Mouse (Mus musculus): ENCODE measurements at regions not wholly inside any gene's neighbourhood (a gene's known extent, or its start where the extent isn't known, plus 50 kb on each side); places are given as distances from the start of the nearest gene placed in this dataset.

- Histone ChIP-seq H3K9me3 (ENCODE audit: low read length) (no peaks in the 10 kb centered on the region), H3K36me3 (ENCODE audit: insufficient read depth) (no peaks in the 10 kb centered on the region), H3K27me3 (ENCODE audit: insufficient read depth, low read length) (no peaks in the 10 kb centered on the region), H3K4me3 (ENCODE audit: low read depth, low read length) (no peak overlapping the region), H3K4me2 (ENCODE audit: low read depth) (no peak overlapping the region), H3K4me1 (ENCODE audit: insufficient read depth) (no peaks in the 10 kb centered on the region; the same call in 1 of the 2 replicates), H3K9ac (no peak overlapping the region), H3K27ac (ENCODE audit: low read depth, low read length) (peak overlapping the region; percentile 75)
- ATAC-seq (peak; percentile 87), DNase-seq (peak; percentile 78)
- no peak for TF ChIP-seq CTCF (IDR thresholded peaks at IDR 0.05; ENCODE audit: low read depth)
- WGBS, result 47% methylated on average over 14 of the region's 14 CpGs
These were observed 113.8 kb downstream of the Adcyap1r1 start for GRCm38 (mm10) chr6:55565260-55566209.

GRCm38 (mm10) chr6:55560606-55561005, 108.8 kb downstream of the Adcyap1r1 start:
- no peak overlapping the region for H3K9ac ChIP-seq
- H3K27me3 ChIP-seq (ENCODE audit: insufficient read depth, low read length), result no peaks in the 10 kb centered on the region
- WGBS, result 25% methylated on average over 5 of the region's 5 CpGs
- H3K4me2 ChIP-seq (ENCODE audit: low read depth), result no peak overlapping the region
- peak; percentile 34 for TF ChIP-seq CTCF (IDR thresholded peaks at IDR 0.05; ENCODE audit: low read depth)
- H3K9me3 ChIP-seq (ENCODE audit: low read length), result no peaks in the 10 kb centered on the region
- no peaks in the 10 kb centered on the region; the same call in 1 of the 2 replicates for H3K4me1 ChIP-seq (ENCODE audit: insufficient read depth)
- no peak overlapping the region for H3K27ac ChIP-seq (ENCODE audit: low read depth, low read length)
- DNase-seq (no peak), ATAC-seq (peak; percentile 16)
- no peak overlapping the region for H3K4me3 ChIP-seq (ENCODE audit: low read depth, low read length)
- no peaks in the 10 kb centered on the region for H3K36me3 ChIP-seq (ENCODE audit: insufficient read depth)

- TF ChIP-seq CTCF (IDR thresholded peaks at IDR 0.05; ENCODE audit: low read depth), result no peak
- no peaks in the 10 kb centered on the region for H3K27me3 ChIP-seq (ENCODE audit: insufficient read depth, low read length)
- H3K4me2 ChIP-seq (ENCODE audit: low read depth), result no peak overlapping the region
- no peak overlapping the region for H3K4me3 ChIP-seq (ENCODE audit: low read depth, low read length)
- no peaks in the 10 kb centered on the region for H3K9me3 ChIP-seq (ENCODE audit: low read length)
- ATAC-seq (no peak), DNase-seq (no peak)
- H3K36me3 ChIP-seq (ENCODE audit: insufficient read depth), result no peaks in the 10 kb centered on the region
- H3K27ac ChIP-seq (ENCODE audit: low read depth, low read length), result no peak overlapping the region
- no peaks in the 10 kb centered on the region for H3K4me1 ChIP-seq (ENCODE audit: insufficient read depth)
- WGBS, result 79% methylated on average over 11 of the region's 11 CpGs
- H3K9ac ChIP-seq, result no peak overlapping the region
These were observed 108.0 kb downstream of the Adcyap1r1 start for GRCm38 (mm10) chr6:55559797-55560196.

Data from forebrain, postnatal 0 days (tissue).